Mouse (Mus musculus): ENCODE results near the gene Rapgef1. TPM values are rescaled to one million over a fixed set of nuclear protein-coding genes. Genes with fewer than 3 reads are reported as not detected.

Rapgef1 gene
- polyA plus RNA-seq, 1 experiment from 2014 or later, result 5.4 TPM

DNA sequence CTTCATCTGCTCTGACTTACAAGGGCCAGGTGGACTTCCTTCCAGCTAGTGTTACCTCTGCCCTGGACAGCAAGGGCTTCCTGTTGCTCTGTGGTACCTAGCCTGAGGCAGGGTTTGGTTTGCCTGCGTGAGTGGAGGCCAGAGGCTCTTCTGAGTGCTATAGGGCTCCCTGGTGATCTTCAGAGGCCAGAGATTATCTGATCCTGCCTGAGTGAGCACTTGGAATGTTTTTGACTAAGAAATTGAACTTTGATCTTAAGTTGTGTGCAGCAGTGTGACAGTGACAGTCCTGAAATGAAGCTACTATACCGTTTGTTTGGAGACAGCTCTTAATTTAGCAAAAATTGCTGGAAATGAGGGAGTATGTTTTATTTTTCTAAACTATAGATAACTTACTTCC is 55.0 kb downstream of the Rapgef1 start:
- Histone ChIP-seq H3K27me3 (no peaks in the 10 kb centered on the region), H3K36me3 (peaks cover 7% of the 10 kb centered on the region; the same call in 1 of the 2 replicates), H3K4me2 (no peak overlapping the region), H3K27ac (no peak overlapping the region), H3K4me3 (replicated peaks) (no peak overlapping the region), H3K9me3 (replicated peaks) (no peaks in the 10 kb centered on the region), H3K9ac (no peak overlapping the region), H3K4me1 (replicated peaks) (peaks cover 83% of the 10 kb centered on the region)
- no peak for ATAC-seq (ENCODE audit: low read depth)
- WGBS (ENCODE audit: insufficient replicate concordance), result 61% methylated on average over 2 of the region's 2 CpGs
- DNase-seq, result no peak

DNA sequence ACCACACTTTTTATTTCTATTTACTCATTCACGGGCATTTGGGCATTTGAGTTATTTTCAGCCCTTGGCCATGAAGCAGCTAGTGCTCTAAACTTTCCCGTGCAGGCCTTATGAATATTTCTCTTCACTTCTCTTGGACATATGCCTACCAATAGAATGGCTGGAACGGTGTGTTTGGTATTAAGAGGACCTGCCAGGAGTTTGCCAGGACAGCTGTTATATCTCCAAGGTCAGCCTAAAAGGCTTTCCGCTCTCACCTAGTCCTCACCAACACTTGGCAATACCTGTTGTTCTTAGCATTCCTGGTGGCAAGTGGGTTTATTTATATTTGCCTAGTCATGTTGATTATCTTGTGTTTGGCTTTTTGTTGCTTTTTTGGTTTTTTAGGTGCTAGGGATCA is 56.3 kb downstream of the Rapgef1 start:
- peaks cover 8% of the 10 kb centered on the region; the same call in 1 of the 2 replicates for H3K36me3 ChIP-seq
- H3K4me3 ChIP-seq (replicated peaks), result no peak overlapping the region
- no peak overlapping the region for H3K4me2 ChIP-seq
- no peak overlapping the region for H3K27ac ChIP-seq
- no peak overlapping the region for H3K9ac ChIP-seq
- WGBS (ENCODE audit: insufficient replicate concordance), result 80% methylated on average over 4 of the region's 4 CpGs
- H3K27me3 ChIP-seq, result no peaks in the 10 kb centered on the region
- DNase-seq, result no peak
- no peak for ATAC-seq (ENCODE audit: low read depth)
- H3K4me1 ChIP-seq (replicated peaks), result peaks cover 71% of the 10 kb centered on the region
- no peaks in the 10 kb centered on the region for H3K9me3 ChIP-seq (replicated peaks)

DNA sequence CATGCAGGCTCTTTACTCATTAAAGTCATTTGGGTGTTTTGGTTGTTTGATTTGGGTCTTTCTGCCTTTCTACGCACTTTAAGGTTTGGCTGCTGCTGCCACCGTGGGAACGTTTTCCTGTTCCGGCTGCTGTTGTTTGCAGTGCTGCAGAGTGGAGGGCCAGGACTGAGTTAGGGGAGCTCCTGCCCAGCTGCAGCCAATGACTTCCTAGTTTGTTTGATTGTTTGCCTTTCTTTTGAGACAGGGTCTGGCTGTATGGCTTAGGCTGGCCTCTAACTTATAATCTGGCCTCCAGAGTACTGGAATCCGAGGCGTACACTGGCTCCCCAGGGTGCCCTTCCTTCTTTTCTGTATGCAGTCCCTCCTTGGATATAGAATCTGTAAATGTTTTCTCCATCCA is 57.0 kb downstream of the Rapgef1 start:
- ATAC-seq (ENCODE audit: low read depth) (no peak), DNase-seq (no peak)
- Histone ChIP-seq H3K4me3 (replicated peaks) (no peak overlapping the region), H3K27me3 (no peaks in the 10 kb centered on the region), H3K27ac (peak overlapping the region; percentile 35; the same call in 1 of the 2 replicates), H3K9ac (no peak overlapping the region), H3K36me3 (peaks cover 8% of the 10 kb centered on the region; the same call in 1 of the 2 replicates), H3K4me2 (no peak overlapping the region), H3K4me1 (replicated peaks) (peaks cover 69% of the 10 kb centered on the region), H3K9me3 (replicated peaks) (no peaks in the 10 kb centered on the region)
- 70% methylated on average over 6 of the region's 6 CpGs for WGBS (ENCODE audit: insufficient replicate concordance)

DNA sequence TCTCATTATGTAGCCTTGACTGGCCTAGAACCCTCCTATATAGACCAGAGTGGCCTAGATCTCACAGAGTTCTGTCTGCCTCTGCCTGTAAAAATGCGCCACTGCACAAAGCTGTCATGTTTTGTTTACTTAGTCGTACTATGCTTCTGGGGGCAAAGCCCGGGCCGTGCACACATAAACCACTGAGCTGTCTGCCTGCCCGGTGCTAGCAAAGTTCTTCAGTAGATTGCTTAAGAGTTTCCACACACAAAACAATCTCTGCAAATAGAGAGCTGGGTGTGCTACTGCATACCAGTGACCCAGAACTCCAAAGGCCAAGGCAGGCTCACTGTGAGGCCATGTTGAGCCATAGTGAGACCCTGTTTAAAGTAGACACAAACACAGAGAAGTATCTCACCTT is 58.3 kb downstream of the Rapgef1 start:
- peak; percentile 82 for ATAC-seq (ENCODE audit: low read depth)

DNA sequence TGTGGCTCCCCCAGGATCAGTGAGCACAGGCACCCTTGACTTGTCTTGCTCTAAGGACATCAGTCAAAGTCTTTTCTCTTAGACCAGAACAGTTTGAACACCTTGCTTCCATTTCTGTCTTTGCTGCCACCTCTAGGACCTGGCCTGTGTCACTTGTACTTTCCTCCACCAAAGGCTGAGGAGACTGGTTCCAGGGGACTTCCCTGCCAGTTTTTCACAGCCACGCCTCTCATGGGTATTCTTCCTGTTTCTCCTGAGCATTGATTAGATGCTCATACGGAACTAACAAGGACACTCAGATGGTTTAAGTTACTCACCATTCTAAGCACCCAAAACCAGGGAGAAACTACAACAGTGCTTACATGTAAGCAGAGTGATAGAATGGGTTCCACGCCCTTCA is 59.0 kb downstream of the Rapgef1 start:
- peak overlapping the region; percentile 60 for H3K27ac ChIP-seq
- H3K4me1 ChIP-seq (replicated peaks), result peaks cover 68% of the 10 kb centered on the region
- H3K9me3 ChIP-seq (replicated peaks), result no peaks in the 10 kb centered on the region
- 57% methylated on average over 3 of the region's 3 CpGs for WGBS (ENCODE audit: insufficient replicate concordance)
- H3K36me3 ChIP-seq, result peaks cover 8% of the 10 kb centered on the region; the same call in 1 of the 2 replicates
- no peaks in the 10 kb centered on the region for H3K27me3 ChIP-seq
- no peak overlapping the region for H3K9ac ChIP-seq
- no peak for DNase-seq
- no peak overlapping the region for H3K4me2 ChIP-seq
- no peak overlapping the region for H3K4me3 ChIP-seq (replicated peaks)
- no peak for ATAC-seq (ENCODE audit: low read depth)

More for the DNA sequence above, 58.3 kb downstream of the Rapgef1 start:
- H3K9me3 ChIP-seq (replicated peaks), result no peaks in the 10 kb centered on the region
- peaks cover 8% of the 10 kb centered on the region; the same call in 1 of the 2 replicates for H3K36me3 ChIP-seq
- peak overlapping the region; percentile 60; the same call in 1 of the 2 replicates for H3K27ac ChIP-seq
- no peak overlapping the region for H3K9ac ChIP-seq
- no peak overlapping the region for H3K4me3 ChIP-seq (replicated peaks)
- no peak for DNase-seq
- 60% methylated on average over 5 of the region's 5 CpGs for WGBS (ENCODE audit: insufficient replicate concordance)
- H3K4me1 ChIP-seq (replicated peaks), result peaks cover 68% of the 10 kb centered on the region
- no peaks in the 10 kb centered on the region for H3K27me3 ChIP-seq
- H3K4me2 ChIP-seq, result no peak overlapping the region

DNA sequence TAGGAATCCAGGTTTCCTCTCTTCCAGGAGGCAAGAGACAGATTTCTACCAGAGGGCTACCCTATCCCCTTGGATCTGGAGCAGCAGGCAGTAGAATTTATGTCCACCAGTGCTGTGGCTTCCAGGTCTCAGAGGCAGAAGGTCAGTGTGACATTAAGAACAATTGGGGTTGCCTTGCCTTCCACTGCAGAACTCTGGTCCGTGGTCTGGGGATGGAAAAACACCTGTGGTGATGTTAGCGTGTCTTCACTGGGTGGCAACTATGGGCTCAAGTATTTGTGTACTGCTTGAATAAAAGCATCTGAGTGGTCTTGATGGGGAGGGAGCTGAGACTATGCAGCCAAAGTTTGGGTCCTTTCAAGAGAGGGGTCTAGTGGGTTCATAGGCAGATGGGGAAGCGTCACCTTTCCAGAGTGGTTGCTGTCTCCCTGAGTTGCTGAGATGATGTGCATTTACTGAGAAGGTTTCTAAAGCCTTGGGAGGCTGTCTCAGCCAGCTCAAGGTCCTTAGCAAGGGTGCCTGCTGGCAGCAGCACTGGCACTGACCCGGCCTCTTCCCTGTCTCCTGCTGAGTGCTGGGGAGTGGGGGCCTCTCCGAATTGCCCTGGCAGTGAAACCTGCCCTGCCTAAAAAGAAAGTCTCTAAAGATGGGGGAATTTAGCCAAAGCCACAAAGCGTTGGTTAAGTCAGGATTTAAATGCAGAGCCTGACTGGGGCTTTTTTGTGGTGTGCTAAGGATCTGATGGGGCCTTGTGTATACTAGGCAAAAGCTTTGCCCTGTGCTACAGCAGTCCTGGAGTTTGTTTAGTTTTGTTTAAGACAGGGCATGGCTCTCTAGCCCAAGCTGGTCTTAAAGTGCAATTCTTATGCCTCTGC is 60.4 kb downstream of the Rapgef1 start:
- Histone ChIP-seq H3K4me1 (replicated peaks) (peaks cover 72% of the 10 kb centered on the region), H3K36me3 (peaks cover 8% of the 10 kb centered on the region; the same call in 1 of the 2 replicates), H3K27ac (no peak overlapping the region), H3K4me2 (no peak overlapping the region), H3K9me3 (replicated peaks) (no peaks in the 10 kb centered on the region), H3K27me3 (no peaks in the 10 kb centered on the region), H3K4me3 (replicated peaks) (no peak overlapping the region), H3K9ac (no peak overlapping the region)
- no peak for DNase-seq
- WGBS (ENCODE audit: insufficient replicate concordance), result 83% methylated on average over 6 of the region's 6 CpGs
- ATAC-seq (ENCODE audit: low read depth), result no peak

DNA sequence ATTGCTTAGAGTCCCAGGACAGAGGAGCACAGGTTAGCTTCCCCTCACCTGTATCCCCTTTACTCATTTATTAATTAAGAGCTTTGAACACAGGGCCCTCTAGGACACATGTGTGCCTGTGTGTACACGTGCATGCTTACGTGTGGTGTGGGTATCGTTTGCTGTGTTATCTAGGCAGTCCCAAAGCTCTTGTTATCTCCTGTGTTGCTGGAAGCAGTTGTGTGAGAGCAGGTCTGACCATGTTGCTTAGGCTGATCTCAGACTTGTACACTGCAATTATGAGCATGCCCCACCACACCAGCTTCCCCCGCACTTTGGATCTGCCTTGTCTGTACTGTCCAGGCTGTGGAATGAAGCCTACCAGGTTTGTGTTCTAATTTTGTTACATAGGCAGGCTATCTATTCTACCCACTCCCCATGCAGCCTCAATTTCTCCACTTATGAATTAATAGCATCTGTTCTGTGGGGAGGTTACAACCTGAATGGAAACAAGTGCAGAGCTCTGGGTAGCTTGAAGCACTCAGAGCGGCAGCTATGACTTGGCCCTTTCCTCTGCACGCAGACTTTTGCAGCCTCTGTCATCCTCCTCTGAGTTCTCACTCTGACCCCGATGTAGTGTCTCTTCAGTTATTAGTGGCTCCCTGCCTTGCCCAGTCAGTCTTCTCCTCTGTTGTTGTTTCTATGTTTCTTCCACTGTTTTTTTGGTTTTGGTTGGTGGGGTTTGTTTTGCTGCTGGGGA is 63.9 kb downstream of the Rapgef1 start:
- WGBS (ENCODE audit: insufficient replicate concordance), result 29% methylated on average over 7 of the region's 7 CpGs
- peak overlapping the region; percentile 90 for H3K27ac ChIP-seq

DNA sequence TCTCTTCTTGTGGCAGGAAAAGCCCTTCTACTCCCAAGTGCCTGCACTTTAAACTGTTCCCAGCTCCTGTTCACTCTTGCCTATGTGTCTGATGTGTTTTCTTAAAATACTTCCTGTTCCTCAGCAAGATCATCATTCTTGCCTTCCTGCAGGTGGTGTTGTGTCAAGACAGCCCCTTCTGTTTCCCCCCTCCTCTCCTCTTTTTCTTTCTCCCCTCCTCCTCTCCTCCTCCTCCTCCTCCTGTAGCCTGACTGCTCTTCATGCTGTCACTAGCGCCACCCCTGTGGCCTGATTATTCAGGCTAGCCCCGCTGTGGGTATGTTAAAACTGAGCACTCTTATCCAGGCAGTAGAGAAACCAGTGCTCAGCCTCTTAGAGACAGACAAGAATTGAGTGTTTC is 65.0 kb downstream of the Rapgef1 start:
- H3K4me1 ChIP-seq (replicated peaks), result peaks cover 68% of the 10 kb centered on the region
- peak overlapping the region; percentile 49 for H3K4me2 ChIP-seq
- H3K4me3 ChIP-seq (replicated peaks), result no peak overlapping the region
- 41% methylated on average over 2 of the region's 2 CpGs for WGBS (ENCODE audit: insufficient replicate concordance)
- no peaks in the 10 kb centered on the region for H3K27me3 ChIP-seq
- peaks cover 27% of the 10 kb centered on the region for H3K36me3 ChIP-seq
- DNase-seq (no peak), ATAC-seq (ENCODE audit: low read depth) (no peak)
- peak overlapping the region; percentile 90 for H3K27ac ChIP-seq
- H3K9me3 ChIP-seq (replicated peaks), result no peaks in the 10 kb centered on the region
- H3K9ac ChIP-seq, result peak overlapping the region; percentile 62

More for the DNA sequence above, 63.9 kb downstream of the Rapgef1 start:
- Histone ChIP-seq H3K4me3 (replicated peaks) (no peak overlapping the region; the same call in 1 of the 2 replicates), H3K9me3 (replicated peaks) (no peaks in the 10 kb centered on the region), H3K27me3 (no peaks in the 10 kb centered on the region), H3K4me1 (replicated peaks) (peaks cover 68% of the 10 kb centered on the region), H3K4me2 (peak overlapping the region; percentile 49), H3K36me3 (peaks cover 24% of the 10 kb centered on the region), H3K9ac (peak overlapping the region; percentile 62)
- peak; percentile 95 for ATAC-seq (ENCODE audit: low read depth)
- peak; percentile 75 for DNase-seq

DNA sequence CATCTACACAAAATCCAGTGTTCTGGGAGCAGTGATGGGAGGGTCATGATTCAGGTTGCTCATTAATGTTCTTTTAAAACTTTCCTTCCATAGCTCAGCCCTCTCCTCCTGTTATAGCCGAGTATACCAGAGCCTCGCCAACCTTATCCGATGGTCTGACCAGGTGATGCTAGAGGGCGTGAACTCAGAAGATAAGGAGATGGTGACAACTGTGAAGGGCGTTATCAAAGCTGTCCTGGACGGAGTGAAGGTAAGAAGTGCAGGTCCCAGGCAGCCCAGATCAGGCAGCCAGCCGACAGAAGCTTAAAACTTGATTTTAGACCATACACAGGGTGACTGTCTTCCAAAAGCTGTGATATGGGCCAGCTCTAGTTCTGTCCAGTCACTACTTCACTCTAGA is 69.5 kb downstream of the Rapgef1 start:
- Histone ChIP-seq H3K27me3 (no peaks in the 10 kb centered on the region), H3K4me2 (no peak overlapping the region), H3K9ac (no peak overlapping the region), H3K4me3 (replicated peaks) (no peak overlapping the region), H3K9me3 (replicated peaks) (no peaks in the 10 kb centered on the region), H3K4me1 (replicated peaks) (peaks cover 45% of the 10 kb centered on the region), H3K27ac (no peak overlapping the region), H3K36me3 (peaks cover 70% of the 10 kb centered on the region)
- WGBS (ENCODE audit: insufficient replicate concordance), result 26% methylated on average over 7 of the region's 7 CpGs
- peak; percentile 67 for ATAC-seq (ENCODE audit: low read depth)
- DNase-seq, result no peak

DNA sequence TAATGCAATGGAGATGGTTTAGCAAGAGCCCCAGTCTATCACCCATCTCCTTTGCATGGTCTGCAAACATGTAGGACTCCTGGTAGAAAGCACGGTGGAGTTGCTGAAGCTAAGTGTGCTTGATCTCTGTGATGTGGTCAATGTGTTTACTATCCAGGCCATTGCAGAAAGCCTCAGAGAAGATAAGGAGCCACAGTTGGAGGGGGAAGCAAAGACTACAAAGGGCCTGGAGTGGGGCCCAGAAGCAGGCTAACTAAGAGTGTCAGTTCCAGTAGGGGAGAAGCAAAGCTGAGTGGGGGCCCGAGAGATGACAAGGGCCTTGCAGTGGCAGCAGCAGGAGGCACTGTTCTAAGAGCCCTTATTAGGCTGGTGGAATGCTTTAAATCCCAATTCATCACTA is 70.0 kb downstream of the Rapgef1 start:
- H3K4me3 ChIP-seq (replicated peaks), result no peak overlapping the region
- peaks cover 40% of the 10 kb centered on the region for H3K4me1 ChIP-seq (replicated peaks)
- H3K27me3 ChIP-seq, result no peaks in the 10 kb centered on the region
- WGBS (ENCODE audit: insufficient replicate concordance), result 20% methylated on average over 2 of the region's 2 CpGs
- H3K36me3 ChIP-seq, result peaks cover 75% of the 10 kb centered on the region
- peak; percentile 61 for ATAC-seq (ENCODE audit: low read depth)
- no peak overlapping the region for H3K27ac ChIP-seq
- DNase-seq, result no peak
- no peak overlapping the region for H3K4me2 ChIP-seq
- H3K9me3 ChIP-seq (replicated peaks), result no peaks in the 10 kb centered on the region
- H3K9ac ChIP-seq, result no peak overlapping the region

DNA sequence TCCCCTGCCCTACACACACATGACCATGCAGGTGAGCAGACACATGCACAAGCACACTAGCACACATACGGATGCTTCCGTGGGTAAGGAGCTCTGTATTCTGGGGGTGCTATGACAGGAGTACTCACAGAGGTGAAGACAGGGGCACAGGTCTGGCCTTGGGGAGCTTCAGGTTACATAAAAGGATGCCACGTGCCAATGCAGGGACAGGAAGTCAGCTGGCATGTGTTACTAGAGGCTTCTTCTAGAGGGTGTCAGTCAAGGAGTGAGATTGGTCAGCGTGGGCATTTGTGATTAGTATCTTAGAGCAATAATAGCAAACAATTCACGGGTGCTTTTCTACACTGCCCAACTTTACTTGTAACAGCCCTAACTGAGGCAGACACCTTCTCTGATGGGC is 71.5 kb downstream of the Rapgef1 start:
- ATAC-seq (ENCODE audit: low read depth) (no peak), DNase-seq (no peak)
- H3K4me2 ChIP-seq, result no peak overlapping the region
- no peaks in the 10 kb centered on the region for H3K27me3 ChIP-seq
- no peak overlapping the region for H3K27ac ChIP-seq
- H3K4me3 ChIP-seq (replicated peaks), result no peak overlapping the region
- WGBS (ENCODE audit: insufficient replicate concordance), result 72% methylated on average over 5 of the region's 5 CpGs
- peaks cover 81% of the 10 kb centered on the region for H3K36me3 ChIP-seq
- H3K9me3 ChIP-seq (replicated peaks), result no peaks in the 10 kb centered on the region
- H3K9ac ChIP-seq, result no peak overlapping the region
- H3K4me1 ChIP-seq (replicated peaks), result peaks cover 25% of the 10 kb centered on the region

Measured in liver, embryonic 13.5 days (tissue).